Mouse (Mus musculus) C2C12 (cell line): Measurements from ENCODE around the gene Spon1.

Source experiments
- CTCF ChIP-seq: IDR thresholded peaks from one replicate; pipeline ENCODE4 v1.5.1; 2011; ENCODE audit not compliant: control insufficient read depth, insufficient read depth, insufficient read length
- MAX ChIP-seq: IDR thresholded peaks from one replicate; pipeline ENCODE4 v1.6.1; 2011; ENCODE audit warnings: mild to moderate bottlenecking, control low read depth
- USF1 ChIP-seq: IDR thresholded peaks from one replicate; pipeline ENCODE4 v1.6.1; 2011; ENCODE audit warnings: low read depth, mild to moderate bottlenecking, control low read depth, moderate library complexity

DNA sequence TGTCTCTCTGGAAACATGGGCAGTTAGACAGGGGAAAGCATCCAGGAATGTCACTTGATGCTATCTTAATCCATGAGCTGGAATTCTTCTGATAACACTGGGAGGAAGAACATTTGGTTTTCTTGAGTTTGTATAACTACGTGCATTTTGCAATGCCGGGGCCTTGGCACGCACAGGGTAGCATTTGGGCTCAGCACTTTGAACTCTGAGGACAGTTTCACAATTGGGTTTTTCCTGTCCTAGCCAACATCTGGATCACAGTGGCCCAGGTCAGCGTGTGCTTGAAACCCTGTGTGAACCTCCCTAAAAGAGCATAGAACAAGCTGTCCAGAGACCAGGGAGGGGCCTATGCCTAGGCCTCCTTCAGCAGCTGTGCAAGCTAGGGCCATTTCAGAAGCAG lies 196.3 kb downstream of the Spon1 start:
- no peak for TF ChIP-seq CTCF
- no peak for TF ChIP-seq MAX
- no peak for TF ChIP-seq USF1
